Mouse (Mus musculus) MEL (cell line): ENCODE measurements at regions not wholly inside any gene's neighbourhood (a gene's known extent, or its start where the extent isn't known, plus 50 kb on each side); places are given as distances from the start of the nearest gene placed in this dataset.

Experiments used
- DNase-seq: peaks from one replicate; pipeline ENCODE4 v3.0.0; 2011; ENCODE audit warnings: low read depth, low spot score
- H3K27ac ChIP-seq: 2 replicates; pipeline ENCODE4 v1.5.1; 2012; ENCODE audit warnings: low read depth, mild to moderate bottlenecking, control low read depth, low read length, moderate library complexity; ENCODE audit not compliant: control insufficient read depth
- H3K27me3 ChIP-seq, 2 experiments: fragments of 150-350 bp in 1 of 2; sonication (generic) in 1 of 2; 2 replicates each; pipeline ENCODE4 v1.6.1; 2012; ENCODE audit warnings: low read length in 2 of 2, mild to moderate bottlenecking in 2 of 2, improper control_type of control experiment in 1 of 2, moderate library complexity in 1 of 2; ENCODE audit not compliant: insufficient read depth in 2 of 2, control insufficient read depth in 1 of 2
- H3K36me3 ChIP-seq, 2 experiments: 2 replicates each; pipeline ENCODE4 v1.6.1; 2012 to 2014; ENCODE audit warnings: low read length in 2 of 2, improper control_type of control experiment in 1 of 2, inconsistent platforms in 1 of 2, mild to moderate bottlenecking in 1 of 2; ENCODE audit not compliant: insufficient read depth in 2 of 2, control insufficient read depth in 1 of 2
- H3K4me1 ChIP-seq, 2 experiments: fragments of 150-350 bp in 1 of 2; sonication (generic) in 1 of 2; 2 replicates each; pipeline ENCODE4 v1.6.1; 2012; ENCODE audit warnings: low read length in 2 of 2, improper control_type of control experiment in 1 of 2, mild to moderate bottlenecking in 1 of 2; ENCODE audit not compliant: insufficient read depth in 2 of 2, control insufficient read depth in 1 of 2
- H3K4me3 ChIP-seq, 2 experiments: fragments of 150-350 bp in 1 of 2; sonication (generic) in 1 of 2; 2 replicates each; pipeline ENCODE4 v1.5.1; 2012; ENCODE audit warnings: low read depth in 2 of 2, low read length in 2 of 2, mild to moderate bottlenecking in 2 of 2, moderate library complexity in 2 of 2, control low read depth in 1 of 2, improper control_type of control experiment in 1 of 2; ENCODE audit not compliant: control insufficient read depth in 1 of 2, insufficient read depth in 1 of 2
- H3K79me2 ChIP-seq: 2 replicates; pipeline ENCODE4 v1.6.1; 2012; ENCODE audit warnings: mild to moderate bottlenecking, low read length, moderate library complexity; ENCODE audit not compliant: control insufficient read depth, poor library complexity, insufficient read depth
- H3K9ac ChIP-seq: 2 replicates; pipeline ENCODE4 v1.6.1; 2012; ENCODE audit warnings: low read depth, mild to moderate bottlenecking, control low read depth, low read length, moderate library complexity; ENCODE audit not compliant: control insufficient read depth, poor library complexity, severe bottlenecking
- H3K9me3 ChIP-seq: fragments of 150-350 bp; sonication (generic); replicated peaks from 2 replicates; pipeline ENCODE4 v1.6.1; 2012; ENCODE audit warnings: mild to moderate bottlenecking, low read length, improper control_type of control experiment, moderate library complexity; ENCODE audit not compliant: insufficient read depth
- CHD1 ChIP-seq: IDR thresholded peaks from 2 replicates; pipeline ENCODE4 v1.6.1; 2012; ENCODE audit warnings: low read depth, mild to moderate bottlenecking, inconsistent platforms, low read length, improper control_type of control experiment
- CHD2 ChIP-seq: IDR thresholded peaks from 2 replicates; pipeline ENCODE4 v1.6.1; 2011; ENCODE audit warnings: low read length, improper control_type of control experiment
- CTCF ChIP-seq, 3 experiments: IDR thresholded peaks in 2 of 3; conservative IDR thresholded peaks in 1 of 3; 2 replicates each; pipeline ENCODE4 v1.5.1; 2011 to 2012; ENCODE audit warnings: low read length in 3 of 3, low read depth in 2 of 3, mild to moderate bottlenecking in 2 of 3, improper control_type of control experiment in 1 of 3, inconsistent platforms in 1 of 3, mixed read lengths in 1 of 3, moderate library complexity in 1 of 3; ENCODE audit not compliant: control insufficient read depth in 1 of 3, insufficient read depth in 1 of 3, poor library complexity in 1 of 3, severe bottlenecking in 1 of 3
- ELF1 ChIP-seq: IDR thresholded peaks from 2 replicates; pipeline ENCODE4 v1.6.1; 2014; ENCODE audit warnings: low read depth, mild to moderate bottlenecking, inconsistent platforms, low read length, improper control_type of control experiment, moderate library complexity
- EP300 ChIP-seq, 2 experiments: IDR thresholded peaks; 2 replicates each; pipeline ENCODE4 v1.6.1; 2011; ENCODE audit warnings: improper control_type of control experiment in 2 of 2, low read length in 2 of 2, low read depth in 1 of 2, mild to moderate bottlenecking in 1 of 2
- GABPA ChIP-seq: IDR thresholded peaks from 2 replicates; pipeline ENCODE4 v1.6.1; 2012; ENCODE audit warnings: low read depth, mild to moderate bottlenecking, inconsistent platforms, low read length, improper control_type of control experiment, moderate library complexity
- KAT2A ChIP-seq: conservative IDR thresholded peaks from 2 replicates; pipeline ENCODE4 v1.6.1; 2012; ENCODE audit warnings: low read depth, low read length, improper control_type of control experiment, inconsistent platforms
- MAFK ChIP-seq: IDR thresholded peaks from 2 replicates; pipeline ENCODE4 v1.6.1; 2011; ENCODE audit warnings: low read depth, mild to moderate bottlenecking, low read length, improper control_type of control experiment, borderline replicate concordance
- MAX ChIP-seq: IDR thresholded peaks from 2 replicates; pipeline ENCODE4 v1.6.1; 2011; ENCODE audit warnings: low read length, improper control_type of control experiment
- MAZ ChIP-seq: IDR thresholded peaks from 2 replicates; pipeline ENCODE4 v1.6.1; 2012; ENCODE audit warnings: low read depth, mild to moderate bottlenecking, inconsistent platforms, low read length, improper control_type of control experiment
- MEF2A ChIP-seq: IDR thresholded peaks from 2 replicates; pipeline ENCODE4 v1.6.1; 2014; ENCODE audit warnings: low read depth, mild to moderate bottlenecking, inconsistent platforms, low read length, improper control_type of control experiment; ENCODE audit not compliant: poor library complexity, insufficient replicate concordance, severe bottlenecking; ENCODE audit errors: extremely low read depth
- MYB ChIP-seq: IDR thresholded peaks from 2 replicates; pipeline ENCODE4 v1.6.1; 2011; ENCODE audit warnings: mild to moderate bottlenecking, low read depth, low read length, improper control_type of control experiment
- NRF1 ChIP-seq: IDR thresholded peaks from 2 replicates; pipeline ENCODE4 v1.6.1; 2014; ENCODE audit warnings: low read depth, mild to moderate bottlenecking, inconsistent platforms, low read length, improper control_type of control experiment, moderate library complexity; ENCODE audit not compliant: poor library complexity, insufficient read depth, severe bottlenecking
- POLR2A ChIP-seq, 2 experiments: IDR thresholded peaks; 2 replicates each; pipeline ENCODE4 v1.6.1; 2011 to 2012; ENCODE audit warnings: low read length in 2 of 2, mild to moderate bottlenecking in 2 of 2, control low read depth in 1 of 2, improper control_type of control experiment in 1 of 2, low read depth in 1 of 2, moderate library complexity in 1 of 2; ENCODE audit not compliant: control insufficient read depth in 1 of 2, insufficient read depth in 1 of 2, poor library complexity in 1 of 2
- POLR2AphosphoS5 ChIP-seq: IDR thresholded peaks from 2 replicates; pipeline ENCODE4 v1.6.1; 2012; ENCODE audit warnings: low read depth, borderline replicate concordance, mild to moderate bottlenecking, inconsistent platforms, low read length, moderate library complexity, mixed read lengths
- USF2 ChIP-seq, 2 experiments: IDR thresholded peaks; 2 replicates each; pipeline ENCODE4 v1.6.1; 2011 to 2012; ENCODE audit warnings: improper control_type of control experiment in 2 of 2, low read length in 2 of 2, borderline replicate concordance in 1 of 2, inconsistent platforms in 1 of 2, low read depth in 1 of 2, mild to moderate bottlenecking in 1 of 2; ENCODE audit not compliant: insufficient read depth in 1 of 2
- ZKSCAN1 ChIP-seq: IDR thresholded peaks from 2 replicates; pipeline ENCODE4 v1.6.1; 2012; ENCODE audit warnings: low read depth, mild to moderate bottlenecking, inconsistent platforms, low read length, improper control_type of control experiment, moderate library complexity
- ZMIZ1 ChIP-seq: IDR thresholded peaks from 2 replicates; pipeline ENCODE4 v1.6.1; 2012; ENCODE audit warnings: low read depth, mild to moderate bottlenecking, inconsistent platforms, low read length, improper control_type of control experiment, moderate library complexity
- ZNF384 ChIP-seq: IDR thresholded peaks from 2 replicates; pipeline ENCODE4 v1.6.1; 2012; ENCODE audit warnings: low read depth, mild to moderate bottlenecking, inconsistent platforms, low read length, improper control_type of control experiment

DNA sequence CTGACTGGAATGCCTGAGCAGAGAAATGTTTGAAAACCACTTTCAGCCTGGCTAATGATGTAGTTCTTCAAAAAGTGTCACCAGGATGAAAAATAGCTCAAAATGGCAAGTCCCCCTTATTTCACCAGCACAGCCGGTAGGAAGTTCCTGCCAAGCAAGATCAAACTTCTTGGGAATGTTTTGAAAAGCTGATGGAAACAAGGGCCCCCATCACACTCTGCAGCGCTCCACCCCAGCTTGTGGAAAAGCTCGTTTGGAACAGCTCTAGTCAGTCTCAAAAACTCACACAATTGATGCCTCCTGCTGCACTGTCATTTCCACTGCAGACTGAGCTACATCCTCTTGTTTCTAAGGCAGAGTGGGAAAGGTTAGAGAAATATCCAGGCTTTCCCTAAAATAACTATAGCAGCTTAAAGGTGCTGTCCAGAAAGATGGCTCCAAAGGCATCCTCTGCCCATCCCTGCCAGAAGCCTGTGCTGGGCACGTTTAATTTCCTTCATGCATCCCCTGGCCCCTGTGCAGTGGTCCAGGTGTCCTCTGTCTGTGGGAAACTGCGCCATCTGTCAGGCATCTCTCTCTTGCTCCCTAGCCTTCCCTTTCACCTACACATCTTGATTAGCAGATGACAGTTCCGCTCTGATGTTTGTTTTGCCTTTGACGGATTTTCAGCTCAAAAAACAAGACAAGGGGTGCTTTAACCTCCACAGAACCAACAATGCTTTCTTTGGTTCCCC, 78.6 kb upstream of the Kcna3 start:
- H3K27me3 ChIP-seq, result no peaks in the 10 kb centered on the region
- no peak overlapping the region for H3K27ac ChIP-seq
- no peak overlapping the region for H3K4me3 ChIP-seq
- TF ChIP-seq ZKSCAN1, result no peak
- TF ChIP-seq POLR2AphosphoS5, result no peak
- TF ChIP-seq ELF1, result no peak
- no peak for TF ChIP-seq MAZ
- no peak for TF ChIP-seq CHD1
- TF ChIP-seq MAFK, result no peak
- no peak for TF ChIP-seq GABPA
- TF ChIP-seq CHD2, result no peak
- no peak for TF ChIP-seq POLR2A (IDR thresholded peaks at IDR 0.05; ENCODE audit: control insufficient read depth in 1 of 2, insufficient read depth in 1 of 2, low read depth in 1 of 2, low read length in 2 of 2, poor library complexity in 1 of 2)
- TF ChIP-seq EP300 (IDR thresholded peaks at IDR 0.05; ENCODE audit: low read depth in 1 of 2, low read length in 2 of 2), result no peak
- no peak for TF ChIP-seq ZNF384
- TF ChIP-seq MYB, result no peak
- no peak for TF ChIP-seq NRF1
- no peak for TF ChIP-seq KAT2A
- no peak for TF ChIP-seq MAX
- TF ChIP-seq MEF2A, result no peak
- no peak for TF ChIP-seq ZMIZ1
- no peak for TF ChIP-seq USF2 (IDR thresholded peaks at IDR 0.05; ENCODE audit: borderline replicate concordance in 1 of 2, insufficient read depth in 1 of 2, low read depth in 1 of 2, low read length in 2 of 2)
- TF ChIP-seq, all 39 proteins: peak for 0
- Histone ChIP-seq H3K9ac (no peak overlapping the region), H3K4me1 (no peaks in the 10 kb centered on the region), H3K79me2 (no peaks in the 10 kb centered on the region), H3K9me3 (no peaks in the 10 kb centered on the region), H3K36me3 (no peaks in the 10 kb centered on the region)
- DNase-seq, result no peak

DNA sequence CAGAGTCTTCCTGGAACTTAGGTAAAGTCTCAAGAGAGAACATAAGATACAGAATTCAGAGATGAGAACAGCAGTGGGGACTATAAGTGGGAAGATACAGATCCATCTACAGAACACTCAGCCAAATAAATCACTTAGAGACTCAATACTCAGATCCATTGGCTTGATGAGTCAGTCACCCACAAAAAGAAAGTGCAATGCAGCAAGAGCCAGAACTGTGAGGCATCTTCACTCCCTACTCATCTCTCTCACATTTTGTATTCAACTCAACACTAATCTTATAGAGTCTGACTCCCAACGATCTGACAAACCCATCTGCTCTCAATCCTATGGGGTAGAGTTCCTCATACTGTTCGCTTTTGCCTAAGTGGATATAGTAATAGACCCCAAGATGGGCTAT, 77.8 kb upstream of the Kcna3 start:
- no peaks in the 10 kb centered on the region for H3K79me2 ChIP-seq
- H3K27me3 ChIP-seq, result no peaks in the 10 kb centered on the region
- TF ChIP-seq ZNF384 (no peak), CTCF (IDR thresholded peaks at IDR 0.05 in 2 of 3, conservative IDR thresholded peaks at IDR 0.05 in 1 of 3; ENCODE audit: control insufficient read depth in 1 of 3, insufficient read depth in 1 of 3, low read depth in 2 of 3, low read length in 3 of 3, poor library complexity in 1 of 3, severe bottlenecking in 1 of 3) (no peak), MYB (no peak), CHD2 (no peak)
- no peaks in the 10 kb centered on the region for H3K9me3 ChIP-seq
- H3K36me3 ChIP-seq, result no peaks in the 10 kb centered on the region
- no peak overlapping the region for H3K27ac ChIP-seq
- H3K4me3 ChIP-seq, result no peak overlapping the region
- no peak overlapping the region for H3K9ac ChIP-seq
- no peaks in the 10 kb centered on the region for H3K4me1 ChIP-seq
- no peak for DNase-seq
